In genomic region chr15:88699508-88699907, GRCm38 (mm10) we compare ENCODE assay signal across 25 mouse cellular contexts.
"Had no signal": no experiment of that assay in that cellular context is flagged by ENCODE, and none has a peak within 500 bp of the region (broad histone marks: within the 10 kb centered on the region; RNA-seq: fewer than 3 reads in every experiment).

No protein-coding gene starts in this region.

- H3K4me1 ChIP-seq: hindbrain, embryonic 13.5 days; liver, embryonic 13.5 days had no signal

- DNase-seq: gastrocnemius, postnatal 14 days; gastrocnemius, postnatal 36 days; heart, adult 11 months; heart, adult 2 months; heart, postnatal 14 days; heart, postnatal 36 days; kidney, adult 11 months; kidney, adult 2 months; kidney, adult 9 months; kidney, postnatal 14 days; kidney, postnatal 36 days; layer of hippocampus, adult 9-11 months; layer of hippocampus, postnatal 36 days; left cerebral cortex, postnatal 4 days; liver, embryonic 13.5 days had no signal

- H3K9ac ChIP-seq: heart, embryonic 13.5 days; heart, embryonic 15.5 days; hindbrain, embryonic 13.5 days; hindbrain, embryonic 15.5 days; kidney, embryonic 15.5 days; limb, embryonic 13.5 days; limb, embryonic 15.5 days; liver, embryonic 13.5 days had no signal

- H3K27me3 ChIP-seq: heart, embryonic 13.5 days; heart, embryonic 15.5 days; hindbrain, embryonic 13.5 days; hindbrain, embryonic 15.5 days; kidney, embryonic 15.5 days; limb, embryonic 13.5 days; limb, embryonic 15.5 days; liver, embryonic 13.5 days had no signal

- H3K27ac ChIP-seq: heart, adult 2 months; heart, embryonic 13.5 days; heart, embryonic 15.5 days; hindbrain, embryonic 13.5 days; kidney, embryonic 15.5 days; kidney, postnatal 0 days; limb, embryonic 13.5 days; limb, embryonic 15.5 days; liver, embryonic 13.5 days had no signal

- H3K4me3 ChIP-seq: heart, adult 2 months; heart, embryonic 13.5 days; heart, embryonic 15.5 days; hindbrain, embryonic 13.5 days; hindbrain, embryonic 15.5 days; kidney, embryonic 15.5 days; limb, embryonic 13.5 days; limb, embryonic 15.5 days; liver, embryonic 13.5 days had no signal

- ATAC-seq: hindbrain, postnatal 0 days had no signal

- H3K9me3 ChIP-seq: heart, embryonic 13.5 days; heart, embryonic 15.5 days; hindbrain, embryonic 13.5 days; hindbrain, embryonic 15.5 days; kidney, embryonic 15.5 days; limb, embryonic 13.5 days; limb, embryonic 15.5 days; liver, embryonic 13.5 days had no signal

- H3K4me2 ChIP-seq: heart, embryonic 11.5 days; heart, embryonic 13.5 days; heart, embryonic 15.5 days; hindbrain, embryonic 13.5 days; hindbrain, embryonic 15.5 days; kidney, embryonic 15.5 days; limb, embryonic 13.5 days; limb, embryonic 15.5 days; liver, embryonic 13.5 days had no signal
